Mouse (Mus musculus) liver, postnatal 0 days (tissue): ENCODE measurements around the gene Tldc1.

ENCODE experiments used
- CTCF ChIP-seq: sonication (generic); IDR thresholded peaks from 2 replicates; pipeline ENCODE4 v1.5.1; 2016; ENCODE audit warnings: antibody characterized with exemption, low read depth
- EP300 ChIP-seq: IDR thresholded peaks from 2 replicates; pipeline ENCODE4 v1.6.1; 2016; ENCODE audit warnings: antibody characterized with exemption, low read depth, mild to moderate bottlenecking

GRCm38 (mm10) chr8:119789581-119789980 lies 11.4 kb upstream of the Tldc1 start:
- TF ChIP-seq CTCF, result no peak
- TF ChIP-seq EP300, result no peak
